Mouse (Mus musculus) forebrain, embryonic 14.5 days (tissue): ENCODE measurements around the gene P2rx7. TPM values are rescaled to one million over a fixed set of nuclear protein-coding genes. Genes with fewer than 3 reads are reported as not detected.

Experiments used
- ATAC-seq: fragments of 200-750 bp; cut with Nextera tagmentation; 2 replicates; pipeline ENCODE4 v1.8.0; 2017; ENCODE audit warnings: mild to moderate bottlenecking, moderate library complexity
- DNase-seq: peaks from one replicate; pipeline ENCODE4 v3.0.0-alpha.2; 2015; ENCODE audit warnings: low spot score
- H3K27ac ChIP-seq: fragments of 300-500 bp; sonication (generic); 2 replicates; pipeline ENCODE4 v1.5.1; 2014; ENCODE audit warnings: low read depth, mild to moderate bottlenecking, control low read depth, low read length, moderate library complexity
- H3K27me3 ChIP-seq: fragments of 300-500 bp; sonication (generic); replicated peaks from 2 replicates; pipeline ENCODE4 v1.6.1; 2014; ENCODE audit warnings: low read length, control low read depth, mixed read lengths; ENCODE audit not compliant: control insufficient read depth, insufficient read depth
- H3K36me3 ChIP-seq: fragments of 300-500 bp; sonication (generic); 2 replicates; pipeline ENCODE4 v1.6.1; 2014; ENCODE audit warnings: low read length, control low read depth; ENCODE audit not compliant: control insufficient read depth, insufficient read depth
- H3K4me1 ChIP-seq: fragments of 300-500 bp; sonication (generic); 2 replicates; pipeline ENCODE4 v1.6.1; 2014; ENCODE audit warnings: antibody characterized with exemption, low read length, control low read depth; ENCODE audit not compliant: control insufficient read depth, insufficient read depth
- H3K4me2 ChIP-seq: fragments of 300-500 bp; sonication (generic); 2 replicates; pipeline ENCODE4 v1.6.1; 2014; ENCODE audit warnings: mild to moderate bottlenecking, control low read depth, low read length
- H3K4me3 ChIP-seq: fragments of 300-500 bp; sonication (generic); 2 replicates; pipeline ENCODE4 v1.5.1; 2014; ENCODE audit warnings: low read depth, low read length, control low read depth
- H3K9ac ChIP-seq: fragments of 300-500 bp; sonication (generic); 2 replicates; pipeline ENCODE4 v1.6.1; 2014; ENCODE audit warnings: mild to moderate bottlenecking, low read length, control low read depth, moderate library complexity
- H3K9me3 ChIP-seq: fragments of 300-500 bp; sonication (generic); replicated peaks from 2 replicates; pipeline ENCODE4 v1.6.1; 2016; ENCODE audit warnings: low read length, control low read depth, mixed read lengths; ENCODE audit not compliant: control insufficient read depth
- WGBS: fragments of 180-500 bp; shearing (Covaris S2); extraction: QIAGEN DNeasy Blood & Tissue Kit; methylation state at CpG from one replicate; pipeline ENCODE4 v1.1.7; 2014; 5-methylcytosine and 5-hydroxymethylcytosine counted together
- polyA plus RNA-seq: library from polyadenylated mRNA; unstranded; fragments of >200 nt; fragmentation: Nextera tagmentation; extraction: Ambion mirVana; gene quantifications from 2 replicates; pipeline ENCODE4 v1.2.1, GENCODE M21; 2014

Gene P2rx7
- polyA plus RNA-seq, result 1.5 and 1.7 TPM in 2 replicates

DNA sequence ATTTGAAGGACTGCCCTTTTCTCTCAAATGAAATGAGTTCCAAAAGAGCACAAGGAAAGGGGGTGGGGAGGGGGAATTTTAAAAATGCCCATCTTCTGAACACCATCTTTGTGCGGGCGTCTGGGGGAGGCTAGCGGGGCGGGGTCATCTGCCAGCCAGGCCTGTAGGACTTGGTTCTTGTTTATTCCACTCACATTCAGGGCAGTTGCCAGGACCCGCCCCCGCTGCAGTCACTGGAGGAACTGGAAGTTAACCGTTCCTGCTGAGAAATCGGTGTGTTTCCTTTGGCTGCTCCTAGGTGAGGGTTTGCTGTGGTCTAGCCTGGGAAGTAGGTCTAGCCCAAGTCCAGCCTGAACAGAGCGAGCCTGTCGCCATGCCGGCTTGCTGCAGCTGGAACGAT is at the start of gene P2rx7:
Gene P2rx7, plus strand, starts transcription at position 211 of the 400 bp plus-strand sequence.
- 67% methylated on average over 12 of the region's 12 CpGs for WGBS
- H3K9me3 ChIP-seq, result no peaks in the 10 kb centered on the region
- peak within 1 kb of the TSS; percentile 27; the same call in 1 of the 2 replicates for H3K27ac ChIP-seq
- peak within 1 kb of the TSS; percentile 13; the same call in 1 of the 2 replicates for H3K9ac ChIP-seq
- H3K36me3 ChIP-seq, result no peaks in the 10 kb centered on the region
- no peak for ATAC-seq
- H3K27me3 ChIP-seq, result no peaks in the 10 kb centered on the region
- DNase-seq, result peak; percentile 16
- H3K4me2 ChIP-seq, result no peak within 1 kb of the TSS
- no peaks in the 10 kb centered on the region for H3K4me1 ChIP-seq
- H3K4me3 ChIP-seq, result no peak within 1 kb of the TSS

DNA sequence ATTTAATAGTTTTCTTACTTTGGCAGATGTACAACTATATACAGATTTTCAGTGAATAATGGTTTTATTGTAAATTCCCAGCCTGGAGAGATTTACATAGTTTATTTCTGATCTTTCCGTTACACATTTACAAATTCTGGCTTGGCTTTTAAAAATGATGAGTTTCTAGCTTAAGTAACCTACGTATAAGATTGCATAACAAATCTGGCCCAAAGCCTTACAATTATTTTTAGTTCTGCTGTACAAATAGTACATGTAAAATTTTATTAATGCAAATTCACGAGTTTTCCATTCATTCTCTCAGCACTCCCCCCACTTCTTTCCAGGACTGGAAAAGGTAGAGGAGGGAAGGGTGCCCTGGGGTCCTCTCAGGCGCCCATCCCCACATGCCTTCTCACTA is 48.2 kb upstream of the P2rx7 start:
- Histone ChIP-seq H3K9ac (no peak overlapping the region), H3K27me3 (no peaks in the 10 kb centered on the region), H3K36me3 (peaks cover 58% of the 10 kb centered on the region), H3K4me1 (no peaks in the 10 kb centered on the region), H3K9me3 (no peaks in the 10 kb centered on the region), H3K27ac (no peak overlapping the region), H3K4me2 (no peak overlapping the region), H3K4me3 (no peak overlapping the region)
- no peak for DNase-seq
- ATAC-seq, result no peak
- 93% methylated on average over 4 of the region's 4 CpGs for WGBS

DNA sequence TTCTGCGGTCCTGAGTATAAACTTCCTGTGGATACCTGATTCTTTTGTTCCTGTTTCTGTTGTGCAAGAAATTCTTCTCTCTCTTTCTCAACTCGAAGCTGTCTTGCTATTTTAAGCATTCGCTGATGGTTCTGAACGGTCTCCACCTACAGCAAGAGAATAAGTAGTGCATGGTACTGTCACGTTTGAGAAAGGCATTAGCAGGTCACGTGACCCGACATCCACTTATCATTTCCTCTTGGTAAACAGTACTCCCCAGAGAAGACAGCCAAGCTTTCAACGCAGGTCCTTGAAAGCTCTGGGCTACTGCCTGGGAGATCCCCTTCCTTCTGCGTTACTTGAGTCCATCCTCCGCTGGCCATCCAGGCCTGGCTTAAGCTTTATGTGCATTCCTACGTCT is 41.5 kb upstream of the P2rx7 start:
- Histone ChIP-seq H3K36me3 (peaks cover 66% of the 10 kb centered on the region), H3K9ac (no peak overlapping the region), H3K27ac (no peak overlapping the region; the same call in 1 of the 2 replicates), H3K4me1 (no peaks in the 10 kb centered on the region), H3K4me3 (no peak overlapping the region), H3K4me2 (no peak overlapping the region), H3K27me3 (no peaks in the 10 kb centered on the region), H3K9me3 (no peaks in the 10 kb centered on the region)
- DNase-seq, result no peak
- ATAC-seq, result no peak
- WGBS, result 88% methylated on average over 11 of the region's 11 CpGs

DNA sequence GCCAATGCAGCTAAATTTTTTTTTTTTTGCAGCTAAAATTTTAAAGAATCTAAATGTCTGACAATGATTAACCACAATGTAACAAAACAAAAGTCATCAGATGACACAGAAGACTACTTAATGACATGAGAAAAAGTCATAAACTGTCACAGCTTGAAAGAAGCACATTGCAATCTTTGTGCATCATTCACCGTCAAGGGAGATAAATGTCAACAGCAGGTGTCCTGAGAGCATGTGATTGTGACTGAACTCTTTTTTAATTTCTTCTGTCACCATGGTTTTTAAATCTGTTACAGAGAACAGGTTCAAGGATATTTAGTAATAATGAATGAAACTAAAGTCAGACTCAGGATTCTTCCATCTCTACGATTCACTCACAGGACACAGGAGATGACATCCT is 38.8 kb upstream of the P2rx7 start:
- Histone ChIP-seq H3K4me3 (no peak overlapping the region), H3K4me2 (no peak overlapping the region), H3K36me3 (peaks cover 59% of the 10 kb centered on the region), H3K27ac (no peak overlapping the region), H3K4me1 (no peaks in the 10 kb centered on the region), H3K27me3 (no peaks in the 10 kb centered on the region), H3K9ac (no peak overlapping the region), H3K9me3 (no peaks in the 10 kb centered on the region)
- 85% methylated on average over 2 of the region's 2 CpGs for WGBS
- ATAC-seq, result no peak
- DNase-seq, result no peak

DNA sequence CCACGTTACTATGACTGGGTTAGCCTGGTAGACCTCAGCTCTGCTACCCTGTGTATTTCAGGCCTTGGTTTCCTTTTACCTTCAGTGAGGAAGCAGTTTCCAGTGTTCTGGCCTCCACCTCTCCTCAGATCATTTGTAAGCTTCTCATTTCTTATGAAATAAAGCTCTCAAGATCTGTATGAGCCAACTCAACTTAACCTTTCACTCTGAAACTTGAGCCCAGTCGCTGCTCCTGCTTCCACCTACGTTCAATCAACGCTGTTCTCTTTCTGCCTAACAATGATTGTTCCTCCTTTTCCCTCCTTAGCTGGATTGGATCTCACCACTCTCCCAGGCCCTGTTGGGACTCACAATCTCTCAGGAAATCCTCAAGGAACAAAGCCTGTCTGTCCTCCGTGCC is 32.1 kb upstream of the P2rx7 start:
- 70% methylated on average over 5 of the region's 5 CpGs for WGBS
- H3K9me3 ChIP-seq, result no peaks in the 10 kb centered on the region
- ATAC-seq (no peak), DNase-seq (no peak)
- no peaks in the 10 kb centered on the region for H3K4me1 ChIP-seq
- no peak overlapping the region for H3K4me3 ChIP-seq
- no peaks in the 10 kb centered on the region for H3K27me3 ChIP-seq
- H3K36me3 ChIP-seq, result peaks cover 26% of the 10 kb centered on the region
- H3K4me2 ChIP-seq, result no peak overlapping the region
- H3K27ac ChIP-seq, result no peak overlapping the region
- no peak overlapping the region for H3K9ac ChIP-seq

DNA sequence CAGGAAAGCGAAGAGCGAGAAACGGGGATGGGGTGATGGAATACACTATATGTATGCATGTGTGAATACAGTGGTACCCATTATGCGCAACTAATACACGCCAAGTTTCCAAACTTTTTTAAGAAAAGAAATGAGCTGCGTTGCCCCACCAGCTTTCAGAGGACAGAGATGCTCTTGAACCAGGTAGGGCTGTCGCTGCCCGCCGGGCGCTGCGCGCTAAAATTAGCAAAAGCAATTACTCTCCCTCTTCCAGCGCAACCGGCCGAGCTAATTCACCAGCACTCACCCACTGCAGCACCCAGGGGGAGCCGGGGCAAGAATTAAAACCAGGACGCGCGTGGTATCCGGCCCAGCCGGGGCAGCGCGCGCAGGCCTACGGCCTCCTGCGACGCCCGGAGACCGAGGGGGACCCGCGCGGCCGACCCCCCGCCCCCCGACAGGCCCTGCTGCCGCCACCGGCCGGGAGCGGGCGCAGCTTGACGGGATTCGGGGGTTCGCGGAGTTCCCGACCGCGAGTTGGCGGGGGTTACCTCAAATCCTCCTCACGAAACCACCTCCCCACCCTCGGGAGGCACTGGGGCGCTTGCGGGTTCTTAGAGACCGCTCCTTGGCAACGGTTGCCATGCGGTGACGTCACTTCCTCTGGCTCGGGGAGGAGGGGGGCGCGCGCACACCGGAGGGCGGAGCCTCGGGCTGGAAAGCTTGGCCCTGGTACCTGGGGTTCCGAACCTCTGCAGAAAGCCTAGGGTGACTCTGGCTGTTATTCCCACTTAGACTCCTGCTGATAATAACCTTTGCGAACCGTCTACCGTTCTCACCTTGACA is 29.6 kb upstream of the P2rx7 start, which contains the start of gene Ift81:
Gene Ift81, minus strand, starts transcription at position 611 of the 825 bp plus-strand sequence.
- H3K36me3 ChIP-seq, result peaks cover 10% of the 10 kb centered on the region
- DNase-seq (peak; percentile 98), ATAC-seq (peak; percentile 96)
- no peaks in the 10 kb centered on the region for H3K27me3 ChIP-seq
- H3K4me1 ChIP-seq, result no peaks in the 10 kb centered on the region
- peak within 1 kb of the TSS; percentile 89 for H3K27ac ChIP-seq
- H3K9ac ChIP-seq, result peak within 1 kb of the TSS; percentile 88
- H3K4me2 ChIP-seq, result peak within 1 kb of the TSS; percentile 67
- 1% methylated on average over 67 of the region's 67 CpGs for WGBS
- peak within 1 kb of the TSS; percentile 89 for H3K4me3 ChIP-seq
- H3K9me3 ChIP-seq, result no peaks in the 10 kb centered on the region

DNA sequence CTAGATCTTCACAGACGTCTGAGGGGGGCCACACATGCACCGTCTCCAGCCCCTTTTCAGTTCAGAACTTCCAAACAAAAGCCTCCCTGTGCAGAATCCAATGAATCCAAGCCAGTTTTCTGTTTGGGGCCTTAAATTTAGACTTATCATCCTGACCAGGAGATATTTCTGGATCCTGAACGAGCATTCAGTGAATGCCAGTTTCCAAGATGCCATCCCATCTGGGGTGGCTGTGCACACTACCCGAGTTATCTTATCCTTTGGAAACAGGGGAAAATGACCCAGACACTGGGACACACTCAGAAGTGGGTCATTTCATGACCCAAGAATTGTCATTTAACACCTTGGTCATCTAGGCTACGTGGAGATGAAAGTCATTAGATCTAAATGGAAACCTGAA is 26.0 kb upstream of the P2rx7 start:
- no peak for DNase-seq
- H3K4me1 ChIP-seq, result 0 out of 2 replicates have a peak, but pooled peaks cover 2% of the 10 kb centered on the region
- WGBS, result 78% methylated on average over 5 of the region's 5 CpGs

DNA sequence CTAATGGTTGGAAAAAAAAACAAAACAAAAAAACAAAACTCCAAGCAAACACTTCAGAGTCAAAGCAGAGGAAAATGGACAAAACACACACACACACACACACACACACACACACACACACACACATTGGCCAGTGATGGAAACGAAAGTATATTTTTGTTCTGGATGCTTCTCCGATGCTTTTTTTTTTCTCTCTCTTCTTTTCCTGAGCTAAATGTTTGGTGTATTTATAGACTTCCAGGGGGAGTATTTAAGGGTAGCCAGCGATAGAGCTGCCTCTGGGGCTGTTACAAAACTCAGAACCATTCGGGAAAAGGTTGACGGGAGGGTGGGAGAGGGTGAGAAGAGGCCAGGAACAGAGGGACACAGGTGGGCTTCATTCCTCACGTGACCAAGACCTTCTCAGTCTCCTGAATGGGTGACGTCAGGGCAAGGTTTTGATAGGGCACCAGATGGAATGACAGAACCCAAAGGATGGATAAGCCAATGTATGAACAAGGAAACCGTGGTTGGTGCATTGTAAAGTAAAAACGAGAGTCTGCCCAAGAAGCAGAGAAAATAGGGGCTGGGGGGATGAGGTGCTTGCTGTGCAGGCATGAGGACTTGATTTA is 23.9 kb upstream of the P2rx7 start:
- WGBS, result 81% methylated on average over 9 of the region's 9 CpGs
- Histone ChIP-seq H3K27me3 (no peaks in the 10 kb centered on the region), H3K9ac (no peak overlapping the region), H3K4me2 (no peak overlapping the region), H3K4me1 (0 out of 2 replicates have a peak, but pooled peaks cover 2% of the 10 kb centered on the region), H3K27ac (no peak overlapping the region), H3K9me3 (no peaks in the 10 kb centered on the region), H3K4me3 (no peak overlapping the region), H3K36me3 (no peaks in the 10 kb centered on the region)
- ATAC-seq (no peak), DNase-seq (no peak)

More for the DNA sequence above, 26.0 kb upstream of the P2rx7 start:
- Histone ChIP-seq H3K9me3 (no peaks in the 10 kb centered on the region), H3K27me3 (no peaks in the 10 kb centered on the region), H3K4me2 (no peak overlapping the region), H3K36me3 (no peaks in the 10 kb centered on the region), H3K4me3 (no peak overlapping the region), H3K27ac (no peak overlapping the region), H3K9ac (no peak overlapping the region)
- ATAC-seq, result no peak
